Mouse (Mus musculus) G1E-ER4 (cell line): ENCODE measurements around the gene Cd160. TPM values are rescaled to one million over a fixed set of nuclear protein-coding genes. Genes with fewer than 3 reads are reported as not detected.

ENCODE experiments used
- GATA1 ChIP-seq: IDR thresholded peaks from one replicate; pipeline ENCODE4 v1.8.0; 2012; ENCODE audit warnings: low read length, inconsistent platforms
- polyA plus RNA-seq: library from polyadenylated mRNA; stranded (reverse); fragments of >175 nt; gene quantifications from 2 replicates; pipeline ENCODE4 v1.2.3, GENCODE M21; 2012

Cd160 gene
- polyA plus RNA-seq, 1 experiment, result not detected

GRCm38 (mm10) chr3:96845191-96845590, 16.0 kb upstream of the Cd160 start:
- no peak for TF ChIP-seq GATA1

- no peak for TF ChIP-seq GATA1
Measured at GRCm38 (mm10) chr3:96838996-96839645, 10.0 kb upstream of the Cd160 start.

GRCm38 (mm10) chr3:96836414-96836813, 7.3 kb upstream of the Cd160 start:
- no peak for TF ChIP-seq GATA1

- no peak for TF ChIP-seq GATA1
Measured at GRCm38 (mm10) chr3:96834587-96835348, 5.6 kb upstream of the Cd160 start.

- no peak for TF ChIP-seq GATA1
Measured at GRCm38 (mm10) chr3:96832930-96833329, 3.8 kb upstream of the Cd160 start.

GRCm38 (mm10) chr3:96829856-96830255, 705 bp upstream of the Cd160 start:
- no peak for TF ChIP-seq GATA1

GRCm38 (mm10) chr3:96828308-96828864, 765 bp downstream of the Cd160 start:
- TF ChIP-seq GATA1, result no peak

- no peak for TF ChIP-seq GATA1
Measured at GRCm38 (mm10) chr3:96825261-96825660, 3.9 kb downstream of the Cd160 start.

- TF ChIP-seq GATA1, result no peak
Measured at GRCm38 (mm10) chr3:96824614-96825013, 4.5 kb downstream of the Cd160 start.

GRCm38 (mm10) chr3:96823701-96824100, 5.5 kb downstream of the Cd160 start:
- TF ChIP-seq GATA1, result peak; percentile 5

GRCm38 (mm10) chr3:96821581-96821980, 7.6 kb downstream of the Cd160 start:
- no peak for TF ChIP-seq GATA1

- no peak for TF ChIP-seq GATA1
Measured at GRCm38 (mm10) chr3:96820116-96820915, 8.8 kb downstream of the Cd160 start.

- TF ChIP-seq GATA1, result no peak
Measured at GRCm38 (mm10) chr3:96814342-96814741, 14.8 kb downstream of the Cd160 start.

- TF ChIP-seq GATA1, result no peak
Measured at GRCm38 (mm10) chr3:96813591-96814244, 15.4 kb downstream of the Cd160 start.

- no peak for TF ChIP-seq GATA1
Measured at GRCm38 (mm10) chr3:96813106-96813505, 16.0 kb downstream of the Cd160 start.
